Mouse (Mus musculus) kidney, postnatal 0 days (tissue): ENCODE measurements around the gene Zan. TPM values are rescaled to one million over a fixed set of nuclear protein-coding genes. Genes with fewer than 3 reads are reported as not detected.
A peak's percentile ranks its signal among the peaks of the same experiment; 100 is the strongest.

Source experiments
- ATAC-seq: fragments of 200-750 bp; cut with Nextera tagmentation; replicated peaks from 2 replicates; pipeline ENCODE4 v1.8.0; 2017; ENCODE audit warnings: low read depth, moderate number of reproducible peaks, moderate TSS enrichment, moderate library complexity; ENCODE audit not compliant: low FRiP score
- DNase-seq: peaks from one replicate; pipeline ENCODE4 v3.0.0-alpha.2; 2016; ENCODE audit warnings: low spot score
- H3K27ac ChIP-seq: fragments of 300-500 bp; sonication (generic); 2 replicates; pipeline ENCODE4 v1.5.1; 2014; ENCODE audit warnings: mild to moderate bottlenecking
- H3K27me3 ChIP-seq: fragments of 300-500 bp; sonication (generic); 2 replicates; pipeline ENCODE4 v1.6.1; 2014; ENCODE audit warnings: low read length, mixed read lengths; ENCODE audit not compliant: insufficient read depth
- H3K36me3 ChIP-seq: fragments of 300-500 bp; sonication (generic); 2 replicates; pipeline ENCODE4 v1.6.1; 2014; ENCODE audit warnings: low read length, mixed read lengths; ENCODE audit not compliant: insufficient read depth
- H3K4me1 ChIP-seq: fragments of 300-500 bp; sonication (generic); replicated peaks from 2 replicates; pipeline ENCODE4 v1.6.1; 2014; ENCODE audit warnings: antibody characterized with exemption, low read length, mixed read lengths; ENCODE audit not compliant: insufficient read depth
- H3K4me2 ChIP-seq: fragments of 300-500 bp; sonication (generic); 2 replicates; pipeline ENCODE4 v1.6.1; 2014; ENCODE audit warnings: mild to moderate bottlenecking, low read length, moderate library complexity, mixed read lengths
- H3K4me3 ChIP-seq: fragments of 300-500 bp; sonication (generic); replicated peaks from 2 replicates; pipeline ENCODE4 v1.5.1; 2014; ENCODE audit warnings: low read depth, low read length
- H3K9ac ChIP-seq: fragments of 300-500 bp; sonication (generic); 2 replicates; pipeline ENCODE4 v1.6.1; 2014; ENCODE audit warnings: low read depth, low read length
- H3K9me3 ChIP-seq: fragments of 300-500 bp; sonication (generic); replicated peaks from 2 replicates; pipeline ENCODE4 v1.6.1; 2016; ENCODE audit warnings: low read length, inconsistent platforms, mixed read lengths
- CTCF ChIP-seq: IDR thresholded peaks from 2 replicates; pipeline ENCODE4 v1.5.1; 2016; ENCODE audit warnings: antibody characterized with exemption, low read depth, mild to moderate bottlenecking, moderate library complexity
- WGBS: fragments of 180-500 bp; shearing (Covaris S2); extraction: QIAGEN DNeasy Blood & Tissue Kit; methylation state at CpG from one replicate; pipeline ENCODE4 v1.1.7; 2014; 5-methylcytosine and 5-hydroxymethylcytosine counted together
- polyA plus RNA-seq: library from polyadenylated mRNA; unstranded; fragments of >200 nt; fragmentation: Nextera tagmentation; extraction: Ambion mirVana; gene quantifications from 2 replicates; pipeline ENCODE4 v1.2.1, GENCODE M21; 2015

Zan gene
- polyA plus RNA-seq, 1 experiment from 2014 or later: 0.16 TPM

- WGBS: 80% methylated on average over 3 of the region's 3 CpGs
Measured at GRCm38 (mm10) chr5:137410549-137410948, 66.3 kb downstream of the Zan start.

DNA sequence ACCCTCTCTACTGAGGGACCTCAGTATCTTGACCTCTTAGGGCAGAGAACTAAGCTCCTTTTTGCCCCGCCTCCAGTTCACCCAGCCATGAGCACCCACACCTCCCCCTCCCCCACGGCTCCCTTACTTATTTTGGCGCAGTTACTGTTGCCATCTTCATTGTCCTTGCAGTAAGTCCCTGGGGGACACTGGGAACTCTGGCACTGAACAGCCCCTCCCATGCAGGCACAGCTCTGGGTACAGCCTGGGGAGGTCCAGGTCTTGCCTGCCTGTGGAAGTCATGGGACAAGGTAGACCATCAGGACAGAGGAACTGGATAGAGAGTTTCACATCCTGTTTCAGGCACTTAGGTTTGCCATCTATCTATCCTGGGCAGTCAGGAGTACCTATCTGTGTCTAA, 66.8 kb downstream of the Zan start:
- no peak for TF ChIP-seq CTCF
- Histone ChIP-seq H3K9ac (no peak overlapping the region), H3K4me3 (no peak overlapping the region), H3K4me2 (no peak overlapping the region), H3K36me3 (no peaks in the 10 kb centered on the region), H3K9me3 (no peaks in the 10 kb centered on the region), H3K27me3 (no peaks in the 10 kb centered on the region), H3K4me1 (no peaks in the 10 kb centered on the region), H3K27ac (no peak overlapping the region)
- ATAC-seq (no peak), DNase-seq (no peak)
- 72% methylated on average over 3 of the region's 3 CpGs for WGBS

More at GRCm38 (mm10) chr5:137410549-137410948, 66.3 kb downstream of the Zan start:
- H3K36me3 ChIP-seq: no peaks in the 10 kb centered on the region
- ATAC-seq: no peak
- no peaks in the 10 kb centered on the region for H3K27me3 ChIP-seq
- DNase-seq: no peak
- no peaks in the 10 kb centered on the region for H3K9me3 ChIP-seq
- no peak overlapping the region for H3K4me2 ChIP-seq
- no peak overlapping the region for H3K27ac ChIP-seq
- H3K4me3 ChIP-seq: no peak overlapping the region
- TF ChIP-seq CTCF: no peak
- H3K9ac ChIP-seq: no peak overlapping the region
- no peaks in the 10 kb centered on the region for H3K4me1 ChIP-seq

DNA sequence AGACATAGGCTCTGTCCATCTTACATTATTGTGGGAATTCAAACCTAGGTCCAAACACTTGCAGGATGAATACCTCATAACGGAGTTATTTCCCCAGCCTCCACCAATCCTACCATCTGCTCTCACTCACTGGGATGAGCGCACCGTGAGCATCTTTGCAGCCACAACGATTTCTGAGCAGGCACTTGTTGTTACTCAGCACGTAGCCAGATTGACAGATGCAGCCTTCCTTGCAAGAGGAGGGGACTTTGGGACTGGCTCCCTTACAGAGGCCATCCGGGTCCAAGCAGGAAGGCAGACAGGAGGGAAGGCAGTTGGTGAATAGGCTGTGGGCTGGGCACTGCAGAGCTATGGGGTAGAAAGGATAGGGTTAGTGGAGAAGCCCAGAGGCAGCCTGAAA, 67.4 kb downstream of the Zan start:
- 69% methylated on average over 6 of the region's 6 CpGs for WGBS
- Histone ChIP-seq H3K36me3 (no peaks in the 10 kb centered on the region), H3K4me2 (no peak overlapping the region), H3K4me3 (no peak overlapping the region), H3K27me3 (no peaks in the 10 kb centered on the region), H3K27ac (no peak overlapping the region), H3K4me1 (no peaks in the 10 kb centered on the region), H3K9ac (no peak overlapping the region), H3K9me3 (no peaks in the 10 kb centered on the region)
- DNase-seq (no peak), ATAC-seq (no peak)
- TF ChIP-seq CTCF: no peak

DNA sequence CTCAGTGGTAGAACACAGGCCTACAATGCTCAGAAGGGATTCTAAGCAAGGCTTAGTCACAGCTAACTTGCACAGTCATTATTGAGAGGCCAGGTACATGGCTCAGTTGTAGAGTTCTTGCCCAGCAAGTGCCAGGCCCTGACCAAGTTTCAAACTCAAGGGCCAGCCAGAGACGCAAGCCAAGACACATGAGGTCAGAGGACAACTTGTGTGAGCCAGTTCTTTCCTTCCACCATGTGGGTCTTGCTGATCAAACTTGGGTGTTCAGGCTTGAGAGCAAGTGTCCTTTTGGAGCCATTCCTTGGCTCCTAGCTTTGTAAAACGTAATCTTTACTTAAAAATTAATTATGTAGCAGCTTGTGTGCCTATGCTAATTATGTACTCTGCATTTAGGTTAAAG, 72.8 kb downstream of the Zan start:
- WGBS: 85% methylated on average over 2 of the region's 2 CpGs
- no peak for DNase-seq
- no peak overlapping the region for H3K27ac ChIP-seq

DNA sequence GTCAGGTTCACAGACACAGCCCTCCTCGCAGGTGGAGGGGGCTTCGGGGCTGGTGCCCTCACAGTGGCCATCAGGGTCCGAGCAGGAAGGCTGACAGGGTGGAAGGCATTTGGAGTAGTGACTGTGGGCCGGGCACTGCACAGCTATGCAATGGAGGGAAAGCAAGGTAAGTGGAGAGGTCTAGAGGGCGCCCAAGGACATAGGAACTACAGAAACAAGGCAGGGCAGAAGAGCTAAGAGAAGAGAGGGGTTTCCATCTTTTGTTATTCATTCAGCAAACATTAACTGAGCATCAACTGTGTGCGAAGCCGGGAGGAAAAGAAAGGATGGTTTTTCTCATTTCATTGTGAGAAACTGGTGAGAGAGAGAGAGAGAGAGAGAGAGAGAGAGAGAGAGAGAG, 82.4 kb downstream of the Zan start:
- 39% methylated on average over 7 of the region's 7 CpGs for WGBS
- H3K4me1 ChIP-seq: no peaks in the 10 kb centered on the region
- no peak overlapping the region for H3K4me2 ChIP-seq
- ATAC-seq (no peak), DNase-seq (no peak)
- H3K27ac ChIP-seq: no peak overlapping the region
- H3K9ac ChIP-seq: no peak overlapping the region
- H3K36me3 ChIP-seq: no peaks in the 10 kb centered on the region
- H3K9me3 ChIP-seq: no peaks in the 10 kb centered on the region
- no peak overlapping the region for H3K4me3 ChIP-seq
- H3K27me3 ChIP-seq: no peaks in the 10 kb centered on the region
- 0 out of 2 replicates have a peak, but pooled peaks have one; percentile 20 for TF ChIP-seq CTCF

More for the DNA sequence above, 72.8 kb downstream of the Zan start:
- Histone ChIP-seq H3K4me3 (no peak overlapping the region), H3K4me1 (no peaks in the 10 kb centered on the region), H3K27me3 (no peaks in the 10 kb centered on the region), H3K9ac (no peak overlapping the region), H3K4me2 (no peak overlapping the region), H3K36me3 (no peaks in the 10 kb centered on the region), H3K9me3 (no peaks in the 10 kb centered on the region)
- no peak for ATAC-seq
- no peak for TF ChIP-seq CTCF

DNA sequence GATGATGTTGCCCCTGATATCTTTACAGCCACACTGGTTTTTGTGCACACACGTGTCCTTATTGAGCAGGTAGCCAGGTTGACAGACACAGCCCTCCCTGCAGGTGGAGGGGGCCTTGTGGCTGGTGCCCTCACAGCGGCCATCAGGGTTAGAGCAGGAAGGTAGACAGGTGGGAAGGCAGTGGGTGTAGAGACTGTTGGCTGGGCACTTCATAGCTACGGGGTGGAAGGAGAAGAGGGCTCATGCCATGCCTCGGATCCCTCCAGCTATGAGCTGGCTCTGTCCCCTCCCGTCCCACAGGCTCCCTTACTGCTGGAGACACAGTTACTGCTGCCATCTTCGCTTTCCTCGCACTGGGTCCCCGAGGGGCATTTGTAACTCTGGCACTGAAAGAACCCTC, 85.2 kb downstream of the Zan start:
- Histone ChIP-seq H3K4me1 (no peaks in the 10 kb centered on the region), H3K36me3 (no peaks in the 10 kb centered on the region), H3K27me3 (no peaks in the 10 kb centered on the region), H3K4me2 (no peak overlapping the region), H3K27ac (no peak overlapping the region), H3K4me3 (no peak overlapping the region), H3K9ac (no peak overlapping the region), H3K9me3 (no peaks in the 10 kb centered on the region)
- WGBS: 81% methylated on average over 8 of the region's 8 CpGs
- no peak for TF ChIP-seq CTCF
- DNase-seq: no peak
- no peak for ATAC-seq

- ATAC-seq: no peak
- no peak overlapping the region for H3K27ac ChIP-seq
Measured at GRCm38 (mm10) chr5:137386712-137387111, 90.2 kb downstream of the Zan start.

More at GRCm38 (mm10) chr5:137386712-137387111, 90.2 kb downstream of the Zan start:
- 81% methylated on average over 7 of the region's 7 CpGs for WGBS
- Histone ChIP-seq H3K36me3 (no peaks in the 10 kb centered on the region), H3K9me3 (no peaks in the 10 kb centered on the region), H3K4me1 (no peaks in the 10 kb centered on the region), H3K9ac (no peak overlapping the region), H3K4me2 (no peak overlapping the region), H3K4me3 (no peak overlapping the region), H3K27me3 (no peaks in the 10 kb centered on the region)
- no peak for TF ChIP-seq CTCF
- no peak for DNase-seq
